Mouse (Mus musculus) liver, postnatal 0 days (tissue): ENCODE measurements around the gene Dock3. TPM values are rescaled to one million over a fixed set of nuclear protein-coding genes. Genes with fewer than 3 reads are reported as not detected.

Experiments used
- ATAC-seq: fragments of 200-750 bp; cut with Nextera tagmentation; 2 replicates; pipeline ENCODE4 v1.8.0; 2017; ENCODE audit warnings: mild to moderate bottlenecking, moderate library complexity
- DNase-seq: peaks from one replicate; pipeline ENCODE4 v3.0.0-alpha.2; 2016
- H3K27ac ChIP-seq: fragments of 300-500 bp; sonication (generic); 2 replicates; pipeline ENCODE4 v1.5.1; 2014; ENCODE audit warnings: antibody characterized with exemption, moderate library complexity, mild to moderate bottlenecking, low read depth
- H3K27me3 ChIP-seq: fragments of 300-500 bp; sonication (generic); 2 replicates; pipeline ENCODE4 v1.6.1; 2014; ENCODE audit warnings: low read length, control low read depth, mixed read lengths; ENCODE audit not compliant: insufficient read depth
- H3K36me3 ChIP-seq: fragments of 300-500 bp; sonication (generic); replicated peaks from 2 replicates; pipeline ENCODE4 v1.6.1; 2014; ENCODE audit warnings: mild to moderate bottlenecking, control low read depth, low read length, moderate library complexity, mixed read lengths; ENCODE audit not compliant: insufficient read depth
- H3K4me1 ChIP-seq: fragments of 300-500 bp; sonication (generic); 2 replicates; pipeline ENCODE4 v1.6.1; 2014; ENCODE audit warnings: antibody characterized with exemption, mild to moderate bottlenecking, control low read depth; ENCODE audit not compliant: insufficient read depth
- H3K4me2 ChIP-seq: fragments of 300-500 bp; sonication (generic); 2 replicates; pipeline ENCODE4 v1.6.1; 2014; ENCODE audit warnings: low read depth, mild to moderate bottlenecking, low read length, moderate library complexity, mixed read lengths
- H3K4me3 ChIP-seq: fragments of 300-500 bp; sonication (generic); 2 replicates; pipeline ENCODE4 v1.5.1; 2014; ENCODE audit warnings: low read depth, low read length
- H3K9ac ChIP-seq: fragments of 300-500 bp; sonication (generic); replicated peaks from 2 replicates; pipeline ENCODE4 v1.6.1; 2014; ENCODE audit warnings: mild to moderate bottlenecking, moderate library complexity
- H3K9me3 ChIP-seq: fragments of 300-500 bp; sonication (generic); 2 replicates; pipeline ENCODE4 v1.6.1; 2016; ENCODE audit warnings: mild to moderate bottlenecking, control low read depth, low read length, mixed read lengths
- CTCF ChIP-seq: sonication (generic); IDR thresholded peaks from 2 replicates; pipeline ENCODE4 v1.5.1; 2016; ENCODE audit warnings: antibody characterized with exemption, low read depth
- EP300 ChIP-seq: IDR thresholded peaks from 2 replicates; pipeline ENCODE4 v1.6.1; 2016; ENCODE audit warnings: antibody characterized with exemption, low read depth, mild to moderate bottlenecking
- WGBS: fragments of 180-500 bp; shearing (Covaris S2); extraction: QIAGEN DNeasy Blood & Tissue Kit; methylation state at CpG from one replicate; pipeline ENCODE4 v1.1.7; 2014; ENCODE audit not compliant: insufficient replicate concordance; 5-methylcytosine and 5-hydroxymethylcytosine counted together
- polyA plus RNA-seq: library from polyadenylated mRNA; unstranded; fragments of >200 nt; fragmentation: Nextera tagmentation; extraction: Ambion mirVana; gene quantifications from 2 replicates; pipeline ENCODE4 v1.2.1, GENCODE M21; 2015

The Dock3 gene
- polyA plus RNA-seq, 1 experiment from 2014 or later, result not detected

GRCm38 (mm10) chr9:106903099-106903790, 328.5 kb downstream of the Dock3 start:
- 56% methylated on average over 4 of the region's 4 CpGs for WGBS
- Histone ChIP-seq H3K9ac (no peak overlapping the region), H3K4me3 (no peak overlapping the region), H3K9me3 (no peaks in the 10 kb centered on the region), H3K27ac (no peak overlapping the region), H3K4me2 (no peak overlapping the region), H3K36me3 (no peaks in the 10 kb centered on the region), H3K27me3 (no peaks in the 10 kb centered on the region), H3K4me1 (0 out of 2 replicates have a peak, but pooled peaks cover 2% of the 10 kb centered on the region)
- TF ChIP-seq EP300 (no peak), CTCF (no peak)
- DNase-seq (no peak), ATAC-seq (no peak)

GRCm38 (mm10) chr9:106901596-106901995, 330.1 kb downstream of the Dock3 start:
- no peaks in the 10 kb centered on the region for H3K9me3 ChIP-seq
- no peak for ATAC-seq
- H3K9ac ChIP-seq, result no peak overlapping the region
- no peaks in the 10 kb centered on the region for H3K36me3 ChIP-seq
- no peak overlapping the region for H3K4me3 ChIP-seq
- no peak overlapping the region for H3K27ac ChIP-seq
- H3K27me3 ChIP-seq, result no peaks in the 10 kb centered on the region
- TF ChIP-seq CTCF (no peak), EP300 (no peak)
- 79% methylated on average over 7 of the region's 7 CpGs for WGBS
- DNase-seq, result no peak
- no peaks in the 10 kb centered on the region for H3K4me1 ChIP-seq
- no peak overlapping the region for H3K4me2 ChIP-seq

- WGBS, result 74% methylated on average over 1 of the region's 1 CpGs
- H3K4me2 ChIP-seq, result no peak overlapping the region
- no peak for TF ChIP-seq CTCF
- no peak for TF ChIP-seq EP300
- DNase-seq, result no peak
- H3K9me3 ChIP-seq, result no peaks in the 10 kb centered on the region
- H3K36me3 ChIP-seq, result no peaks in the 10 kb centered on the region
- no peak overlapping the region for H3K27ac ChIP-seq
- H3K4me3 ChIP-seq, result no peak overlapping the region
- no peak for ATAC-seq
- H3K4me1 ChIP-seq, result no peaks in the 10 kb centered on the region
- no peaks in the 10 kb centered on the region for H3K27me3 ChIP-seq
- H3K9ac ChIP-seq, result no peak overlapping the region
Observed at GRCm38 (mm10) chr9:106898901-106899300, 332.8 kb downstream of the Dock3 start.

- TF ChIP-seq EP300 (no peak), CTCF (no peak)
- H3K4me1 ChIP-seq, result peaks cover 23% of the 10 kb centered on the region
- no peak overlapping the region for H3K4me3 ChIP-seq
- no peak overlapping the region for H3K27ac ChIP-seq
- no peak overlapping the region for H3K9ac ChIP-seq
- no peak for ATAC-seq
- no peaks in the 10 kb centered on the region for H3K9me3 ChIP-seq
- H3K4me2 ChIP-seq, result peak overlapping the region; percentile 88; the same call in 1 of the 2 replicates
- no peaks in the 10 kb centered on the region for H3K27me3 ChIP-seq
- DNase-seq, result no peak
- H3K36me3 ChIP-seq, result peaks cover 24% of the 10 kb centered on the region
- WGBS, result 63% methylated on average over 3 of the region's 3 CpGs
Observed at GRCm38 (mm10) chr9:106893327-106893726, 338.4 kb downstream of the Dock3 start.

- TF ChIP-seq EP300 (no peak), CTCF (no peak)
- WGBS, result 1% methylated on average over 9 of the region's 9 CpGs
- peaks cover 28% of the 10 kb centered on the region for H3K36me3 ChIP-seq
- H3K4me1 ChIP-seq, result peaks cover 29% of the 10 kb centered on the region
- H3K27ac ChIP-seq, result peak overlapping the region; percentile 95
- peak overlapping the region; percentile 88 for H3K4me2 ChIP-seq
- no peaks in the 10 kb centered on the region for H3K9me3 ChIP-seq
- DNase-seq, result no peak
- peak overlapping the region; percentile 77 for H3K9ac ChIP-seq
- peak overlapping the region; percentile 80 for H3K4me3 ChIP-seq
- no peak for ATAC-seq
- no peaks in the 10 kb centered on the region for H3K27me3 ChIP-seq
Observed at GRCm38 (mm10) chr9:106892552-106892875, 339.2 kb downstream of the Dock3 start.

GRCm38 (mm10) chr9:106891829-106892551, 339.7 kb downstream of the Dock3 start, which contains the start of gene Manf:
Gene Manf, minus strand, starts transcription at chr9:106891979.
- peaks cover 28% of the 10 kb centered on the region for H3K36me3 ChIP-seq
- ATAC-seq, result peak; percentile 95
- peak within 1 kb of the TSS; percentile 88 for H3K4me2 ChIP-seq
- peak within 1 kb of the TSS; percentile 80 for H3K4me3 ChIP-seq
- H3K9ac ChIP-seq, result peak within 1 kb of the TSS; percentile 90
- WGBS, result under 1% methylated on average over 56 of the region's 59 CpGs
- TF ChIP-seq EP300 (peak; percentile 64; the same call in 1 of the 2 replicates), CTCF (no peak; the same call in 1 of the 2 replicates)
- H3K27me3 ChIP-seq, result no peaks in the 10 kb centered on the region
- H3K27ac ChIP-seq, result peak within 1 kb of the TSS; percentile 95
- H3K9me3 ChIP-seq, result no peaks in the 10 kb centered on the region
- peak; percentile 97 for DNase-seq
- peaks cover 31% of the 10 kb centered on the region for H3K4me1 ChIP-seq
